Mouse (Mus musculus): ENCODE data around the gene Mybpc1. TPM values are rescaled to one million over a fixed set of nuclear protein-coding genes. Genes with fewer than 3 reads are reported as not detected.

The Mybpc1 gene
- total and polyA plus RNA-seq, 2 experiments from 2014 or later = 1.4 to 1.7 TPM

GRCm38 (mm10) chr10:88514495-88514894 is 90.5 kb downstream of the Mybpc1 start:
- no peaks in the 10 kb centered on the region for H3K36me3 ChIP-seq (ENCODE audit: insufficient read depth)
- no peaks in the 10 kb centered on the region for H3K9me3 ChIP-seq (ENCODE audit: low read length)
- WGBS = 48% methylated on average over 2 of the region's 2 CpGs
- no peaks in the 10 kb centered on the region for H3K27me3 ChIP-seq (ENCODE audit: insufficient read depth, low read length)
- no peak overlapping the region for H3K27ac ChIP-seq (ENCODE audit: low read depth, low read length)
- DNase-seq (peak; percentile 36), ATAC-seq (peak; percentile 48)
- no peak overlapping the region for H3K9ac ChIP-seq
- TF ChIP-seq CTCF (IDR thresholded peaks at IDR 0.05; ENCODE audit: low read depth) = peak; percentile 17; the same call in 1 of the 2 replicates
- no peak overlapping the region for H3K4me3 ChIP-seq (ENCODE audit: low read depth, low read length)
- no peaks in the 10 kb centered on the region for H3K4me1 ChIP-seq (ENCODE audit: insufficient read depth)
- H3K4me2 ChIP-seq (ENCODE audit: low read depth) = no peak overlapping the region

DNA sequence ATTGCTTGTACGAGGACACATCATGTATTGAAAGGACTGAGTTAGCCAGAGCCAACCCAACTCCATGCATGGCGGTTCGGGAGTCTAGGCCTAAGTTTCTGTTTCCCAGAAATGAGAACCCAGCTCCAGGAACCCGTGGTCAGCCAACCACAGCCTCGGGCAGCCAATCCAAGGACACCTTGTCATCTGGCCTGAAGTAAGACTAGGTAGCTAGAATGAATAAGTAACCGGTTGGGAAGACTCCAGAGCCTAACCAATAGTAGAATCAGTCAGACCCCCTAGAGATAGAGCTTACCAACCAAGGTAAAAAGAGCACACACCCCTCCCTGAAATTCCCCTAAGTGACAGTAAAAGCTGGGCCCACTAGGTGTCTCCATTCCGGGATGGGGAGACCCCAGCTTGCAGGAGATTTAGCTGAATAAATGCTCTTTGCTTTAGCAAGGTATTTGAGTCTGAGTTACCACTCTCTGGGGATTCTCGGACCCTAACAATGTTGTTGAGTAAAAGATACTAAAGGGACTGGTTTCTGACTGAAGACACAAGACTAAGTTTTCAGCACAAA is 91.3 kb downstream of the Mybpc1 start:
- DNase-seq (peak; percentile 5), ATAC-seq (no peak)
- Histone ChIP-seq H3K4me1 (ENCODE audit: insufficient read depth) (no peaks in the 10 kb centered on the region), H3K27me3 (ENCODE audit: insufficient read depth, low read length) (no peaks in the 10 kb centered on the region), H3K9me3 (ENCODE audit: low read length) (no peaks in the 10 kb centered on the region), H3K4me3 (ENCODE audit: low read depth, low read length) (no peak overlapping the region), H3K27ac (ENCODE audit: low read depth, low read length) (no peak overlapping the region), H3K9ac (no peak overlapping the region), H3K4me2 (ENCODE audit: low read depth) (no peak overlapping the region), H3K36me3 (ENCODE audit: insufficient read depth) (no peaks in the 10 kb centered on the region)
- no peak for TF ChIP-seq CTCF (IDR thresholded peaks at IDR 0.05; ENCODE audit: low read depth)
- WGBS = 68% methylated on average over 8 of the region's 8 CpGs

- Histone ChIP-seq H3K4me2 (ENCODE audit: low read depth) (no peak overlapping the region), H3K9ac (no peak overlapping the region), H3K4me3 (ENCODE audit: low read depth, low read length) (no peak overlapping the region), H3K36me3 (ENCODE audit: insufficient read depth) (no peaks in the 10 kb centered on the region), H3K9me3 (ENCODE audit: low read length) (no peaks in the 10 kb centered on the region), H3K4me1 (ENCODE audit: insufficient read depth) (no peaks in the 10 kb centered on the region), H3K27ac (ENCODE audit: low read depth, low read length) (no peak overlapping the region), H3K27me3 (ENCODE audit: insufficient read depth, low read length) (no peaks in the 10 kb centered on the region)
- ATAC-seq (no peak), DNase-seq (no peak)
- TF ChIP-seq CTCF (IDR thresholded peaks at IDR 0.05; ENCODE audit: low read depth) = no peak
- WGBS = 90% methylated on average over 9 of the region's 9 CpGs
These were observed 93.6 kb downstream of the Mybpc1 start for GRCm38 (mm10) chr10:88511355-88511754.

DNA sequence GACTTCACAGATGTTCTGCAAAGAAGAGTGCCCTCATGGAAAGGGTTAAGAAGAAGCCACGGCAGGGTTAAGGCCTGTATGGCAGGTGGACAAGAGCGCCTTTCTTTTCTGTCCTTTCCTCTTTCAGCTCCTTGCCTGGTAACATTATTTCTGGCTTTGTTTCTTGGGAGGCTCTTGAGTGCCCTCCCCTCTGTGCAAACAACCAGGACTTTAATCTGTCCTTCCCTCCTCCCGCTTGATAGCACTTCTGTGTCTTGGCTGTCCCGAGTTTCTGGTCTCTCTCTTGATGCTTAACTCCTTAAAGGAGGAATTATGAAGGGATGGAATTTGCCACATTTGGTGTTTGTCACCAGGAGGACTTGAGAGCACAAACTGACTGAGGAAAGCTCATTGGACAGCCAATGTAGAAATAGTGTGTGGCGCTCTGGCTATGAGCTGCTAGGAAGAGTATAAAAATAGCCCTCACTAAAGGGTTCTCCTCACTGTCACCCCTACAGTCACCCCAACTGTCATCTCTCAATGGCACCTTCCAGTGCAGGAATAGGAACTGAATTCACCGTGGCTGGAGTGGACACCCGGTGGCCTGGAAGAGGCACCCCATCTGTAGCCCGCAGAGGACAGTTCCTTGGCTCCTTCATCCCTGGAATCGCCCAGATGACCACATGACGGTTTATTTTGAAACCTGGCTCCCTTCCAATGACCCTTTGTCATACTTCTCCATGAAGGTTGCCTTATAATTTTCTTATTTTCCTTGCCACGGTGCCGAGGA is 94.3 kb downstream of the Mybpc1 start:
- TF ChIP-seq CTCF (IDR thresholded peaks at IDR 0.05; ENCODE audit: low read depth) = no peak
- no peaks in the 10 kb centered on the region for H3K4me1 ChIP-seq (ENCODE audit: insufficient read depth)
- no peak overlapping the region for H3K27ac ChIP-seq (ENCODE audit: low read depth, low read length)
- H3K27me3 ChIP-seq (ENCODE audit: insufficient read depth, low read length) = no peaks in the 10 kb centered on the region
- DNase-seq (no peak), ATAC-seq (no peak)
- H3K9me3 ChIP-seq (ENCODE audit: low read length) = no peaks in the 10 kb centered on the region
- no peaks in the 10 kb centered on the region for H3K36me3 ChIP-seq (ENCODE audit: insufficient read depth)
- no peak overlapping the region for H3K4me3 ChIP-seq (ENCODE audit: low read depth, low read length)
- 71% methylated on average over 12 of the region's 12 CpGs for WGBS
- no peak overlapping the region for H3K9ac ChIP-seq
- H3K4me2 ChIP-seq (ENCODE audit: low read depth) = no peak overlapping the region

DNA sequence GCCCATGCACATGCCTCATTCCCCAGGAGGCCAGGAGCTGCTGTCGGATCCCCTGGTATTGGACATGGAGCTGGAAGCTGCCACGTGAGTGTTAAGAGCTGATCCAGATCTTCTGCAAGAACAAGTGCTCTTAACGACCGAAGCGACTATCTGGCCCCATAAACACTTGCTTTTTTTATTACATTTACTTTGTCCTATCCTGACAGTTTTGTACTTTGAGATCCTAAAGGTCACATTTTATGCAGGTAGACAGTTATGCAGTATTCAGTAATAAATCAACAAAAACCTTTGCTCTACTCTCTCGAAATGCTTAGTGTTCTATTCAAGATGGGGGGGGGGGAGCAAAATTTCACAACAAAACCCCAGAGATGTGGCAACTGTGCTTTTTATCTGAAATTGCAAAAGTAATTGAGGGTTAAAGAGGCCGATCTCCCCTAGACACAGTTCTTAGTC is 97.2 kb downstream of the Mybpc1 start:
- Histone ChIP-seq H3K36me3 (ENCODE audit: insufficient read depth) (no peaks in the 10 kb centered on the region), H3K27ac (ENCODE audit: low read depth, low read length) (no peak overlapping the region), H3K27me3 (ENCODE audit: insufficient read depth, low read length) (no peaks in the 10 kb centered on the region), H3K4me3 (ENCODE audit: low read depth, low read length) (no peak overlapping the region), H3K4me1 (ENCODE audit: insufficient read depth) (peaks cover 4% of the 10 kb centered on the region; the same call in 1 of the 2 replicates), H3K9ac (no peak overlapping the region), H3K9me3 (ENCODE audit: low read length) (no peaks in the 10 kb centered on the region), H3K4me2 (ENCODE audit: low read depth) (no peak overlapping the region)
- ATAC-seq (no peak), DNase-seq (no peak)
- WGBS = 78% methylated on average over 7 of the region's 7 CpGs
- TF ChIP-seq CTCF (IDR thresholded peaks at IDR 0.05; ENCODE audit: low read depth) = no peak

DNA sequence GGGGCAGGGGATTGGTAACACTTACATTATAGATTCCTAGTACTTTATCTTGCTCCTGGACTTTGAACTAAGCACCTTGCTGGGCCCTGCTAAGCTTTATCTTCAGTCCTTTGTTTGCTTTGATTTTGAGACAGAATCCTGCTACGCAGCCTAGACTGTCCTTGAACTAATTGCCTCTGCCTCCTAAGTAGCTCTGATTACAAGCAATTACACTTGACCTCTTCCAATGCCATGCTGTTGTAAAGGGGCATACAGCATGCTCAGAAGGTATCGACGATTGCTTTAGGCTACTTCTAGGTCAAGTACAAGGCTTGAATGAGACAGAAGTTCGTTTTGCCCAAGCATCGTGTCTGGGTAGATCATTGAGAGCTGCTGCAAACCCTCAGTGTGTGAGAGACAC is 99.7 kb downstream of the Mybpc1 start:
- Histone ChIP-seq H3K4me3 (ENCODE audit: low read depth, low read length) (no peak overlapping the region), H3K9me3 (ENCODE audit: low read length) (no peaks in the 10 kb centered on the region), H3K27me3 (ENCODE audit: insufficient read depth, low read length) (no peaks in the 10 kb centered on the region), H3K4me2 (ENCODE audit: low read depth) (no peak overlapping the region), H3K4me1 (ENCODE audit: insufficient read depth) (peaks cover 4% of the 10 kb centered on the region; the same call in 1 of the 2 replicates), H3K9ac (no peak overlapping the region), H3K36me3 (ENCODE audit: insufficient read depth) (no peaks in the 10 kb centered on the region), H3K27ac (ENCODE audit: low read depth, low read length) (no peak overlapping the region)
- no peak for DNase-seq
- TF ChIP-seq CTCF (IDR thresholded peaks at IDR 0.05; ENCODE audit: low read depth) = no peak
- ATAC-seq = no peak
- 53% methylated on average over 5 of the region's 5 CpGs for WGBS

DNA sequence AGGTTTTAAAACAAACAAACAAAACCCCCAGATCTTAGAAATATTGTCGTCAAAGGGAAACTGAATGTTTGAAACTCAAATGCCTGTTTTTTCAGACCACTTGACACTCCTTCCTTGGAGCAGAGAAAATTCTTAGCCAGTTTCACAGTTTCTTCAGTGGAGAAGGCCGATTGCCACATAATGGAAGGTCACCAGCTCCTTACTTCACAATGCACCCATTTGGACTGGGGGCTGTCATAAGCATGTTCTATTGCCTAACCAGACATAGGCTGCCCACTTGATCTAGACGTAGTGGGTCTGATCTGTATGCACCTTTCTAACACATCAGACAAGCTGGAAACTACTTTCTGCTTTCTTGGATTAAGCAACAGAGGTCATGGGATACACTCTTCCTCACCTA is 100.5 kb downstream of the Mybpc1 start:
- no peak for TF ChIP-seq CTCF (IDR thresholded peaks at IDR 0.05; ENCODE audit: low read depth)
- Histone ChIP-seq H3K9ac (0 out of 2 replicates have a peak overlapping the region, but pooled peaks have one; percentile 91), H3K4me1 (ENCODE audit: insufficient read depth) (peaks cover 4% of the 10 kb centered on the region; the same call in 1 of the 2 replicates), H3K4me2 (ENCODE audit: low read depth) (peak overlapping the region; percentile 73; the same call in 1 of the 2 replicates), H3K4me3 (ENCODE audit: low read depth, low read length) (peak overlapping the region; percentile 82; the same call in 1 of the 2 replicates), H3K27me3 (ENCODE audit: insufficient read depth, low read length) (no peaks in the 10 kb centered on the region), H3K36me3 (ENCODE audit: insufficient read depth) (no peaks in the 10 kb centered on the region), H3K27ac (ENCODE audit: low read depth, low read length) (no peak overlapping the region), H3K9me3 (ENCODE audit: low read length) (no peaks in the 10 kb centered on the region)
- WGBS = 53% methylated on average over 3 of the region's 3 CpGs
- no peak for ATAC-seq
- DNase-seq = no peak

All from forebrain, postnatal 0 days (tissue).